Mouse (Mus musculus) brain, embryonic 14.5 days (tissue): ENCODE measurements around the gene Gas7.

Experiments used
- CTCF ChIP-seq: fragments of 200-500 bp; IDR thresholded peaks from 2 replicates; pipeline ENCODE4 v1.5.1; 2012; ENCODE audit warnings: inconsistent platforms, mild to moderate bottlenecking, moderate library complexity, borderline replicate concordance; ENCODE audit not compliant: insufficient read depth, insufficient read length; ENCODE audit errors: extremely low read depth
- POLR2A ChIP-seq: fragments of 200-500 bp; IDR thresholded peaks from 2 replicates; pipeline ENCODE4 v1.6.1; 2012; ENCODE audit warnings: mild to moderate bottlenecking, inconsistent platforms, borderline replicate concordance; ENCODE audit not compliant: poor library complexity, insufficient read depth, insufficient read length, severe bottlenecking; ENCODE audit errors: extremely low read depth

GRCm38 (mm10) chr11:67588196-67588827 is 133.1 kb downstream of the Gas7 start:
- no peak for TF ChIP-seq POLR2A
- no peak for TF ChIP-seq CTCF
